Mouse (Mus musculus) heart, postnatal 36 days (tissue): ENCODE measurements at regions not wholly inside any gene's neighbourhood (a gene's known extent, or its start where the extent isn't known, plus 50 kb on each side); places are given as distances from the start of the nearest gene placed in this dataset.
A peak's percentile ranks its signal among the peaks of the same experiment; 100 is the strongest.

Source experiments
- DNase-seq, 2 experiments: peaks; one replicate each; pipeline ENCODE4 v3.0.0; 2021 to 2022
- intact Hi-C: fragments of 180-260 bp; cut with DNase I; formaldehyde crosslinking; loops from one replicate; pipeline ENCODE4 v1.15.1; 2025

GRCm38 (mm10) chr2:45225364-45226044 lies 108.3 kb upstream of the Zeb2 start:
- intact Hi-C loops: no loop called here
- DNase-seq: no peak

- intact Hi-C loops: no loop called here
- DNase-seq: no peak
Observed at GRCm38 (mm10) chr2:45222213-45222612, 105.0 kb upstream of the Zeb2 start.

- intact Hi-C loops: no loop called here
- no peak for DNase-seq
Observed at GRCm38 (mm10) chr2:45219851-45220250, 102.7 kb upstream of the Zeb2 start.

GRCm38 (mm10) chr2:45212833-45213232 lies 95.6 kb upstream of the Zeb2 start:
- intact Hi-C loops: no loop called here
- no peak for DNase-seq

- DNase-seq: no peak
- intact Hi-C loops: no loop called here
Observed at GRCm38 (mm10) chr2:45208526-45208925, 91.3 kb upstream of the Zeb2 start.

GRCm38 (mm10) chr2:45205756-45206155 lies 88.6 kb upstream of the Zeb2 start:
- intact Hi-C loops: no loop called here
- no peak for DNase-seq

GRCm38 (mm10) chr2:45205211-45205610 lies 88.0 kb upstream of the Zeb2 start:
- no peak for DNase-seq
- intact Hi-C loops: no loop called here

GRCm38 (mm10) chr2:45197955-45198631 lies 80.9 kb upstream of the Zeb2 start:
- intact Hi-C loops: loop anchor here (5.0 kb wide), 1 partner anchor 81 kb away; the partner anchor contains the start of gene Zeb2
- no peak for DNase-seq

GRCm38 (mm10) chr2:45197342-45197741 lies 80.1 kb upstream of the Zeb2 start:
- intact Hi-C loops: loop anchor here (5.0 kb wide), 1 partner anchor 80 kb away; the partner anchor contains the start of gene Zeb2
- no peak for DNase-seq

GRCm38 (mm10) chr2:45196511-45196910 lies 79.3 kb upstream of the Zeb2 start:
- DNase-seq: no peak
- intact Hi-C loops: loop anchor here (5.0 kb wide), 1 partner anchor 79 kb away; the partner anchor contains the start of gene Zeb2

- no peak for DNase-seq
- intact Hi-C loops: no loop called here
Observed at GRCm38 (mm10) chr2:45194335-45194734, 77.1 kb upstream of the Zeb2 start.

GRCm38 (mm10) chr2:45185621-45185999 lies 68.4 kb upstream of the Zeb2 start:
- intact Hi-C loops: no loop called here
- no peak for DNase-seq

GRCm38 (mm10) chr2:45184704-45185620 lies 67.8 kb upstream of the Zeb2 start:
- peak in 1 of 2 experiments; percentile 39 for DNase-seq
- intact Hi-C loops: no loop called here

- no peak for DNase-seq
- intact Hi-C loops: no loop called here
Observed at GRCm38 (mm10) chr2:45184149-45184548, 67.0 kb upstream of the Zeb2 start.

- intact Hi-C loops: no loop called here
- DNase-seq: no peak
Observed at GRCm38 (mm10) chr2:45182876-45183275, 65.7 kb upstream of the Zeb2 start.

- intact Hi-C loops: no loop called here
- DNase-seq: no peak
Observed at GRCm38 (mm10) chr2:45181552-45181951, 64.4 kb upstream of the Zeb2 start.

- intact Hi-C loops: no loop called here
- DNase-seq: no peak
Observed at GRCm38 (mm10) chr2:45178849-45179453, 61.8 kb upstream of the Zeb2 start.

GRCm38 (mm10) chr2:45172382-45172781 lies 55.2 kb upstream of the Zeb2 start:
- intact Hi-C loops: no loop called here
- no peak for DNase-seq

- intact Hi-C loops: no loop called here
- no peak for DNase-seq
Observed at GRCm38 (mm10) chr2:45171520-45172173, 54.5 kb upstream of the Zeb2 start.

- DNase-seq: no peak
- intact Hi-C loops: no loop called here
Observed at GRCm38 (mm10) chr2:45170272-45170671, 53.1 kb upstream of the Zeb2 start.
